Mouse (Mus musculus): ENCODE data around the gene Fgfr2.

The Fgfr2 gene

DNA sequence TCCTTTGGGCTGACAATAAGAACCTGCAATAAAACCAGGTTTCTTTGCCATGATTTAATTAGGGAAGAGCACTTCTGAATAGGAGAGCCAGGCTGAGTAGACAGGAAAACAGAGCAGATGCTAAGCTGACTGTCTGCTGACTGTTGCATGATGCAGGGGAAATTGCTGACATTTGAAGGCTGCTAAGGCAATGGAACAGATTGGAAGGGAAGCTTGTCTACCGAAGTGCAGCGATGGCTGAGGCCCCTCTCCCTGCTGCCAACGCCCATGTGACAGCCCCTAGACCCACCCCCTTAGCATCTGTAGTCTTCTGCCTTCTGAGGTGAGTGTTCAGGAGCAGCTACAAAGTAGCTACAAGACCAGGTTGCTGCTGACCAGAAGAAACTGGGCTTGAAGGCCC lies 2397.0 kb downstream of the Fgfr2 start:
- no peak for DNase-seq (ENCODE audit: low read depth in 2 of 2, low spot score in 2 of 2)

- DNase-seq (ENCODE audit: low read depth in 2 of 2, low spot score in 2 of 2) = no peak
Measured at GRCm38 (mm10) chr7:130720646-130721335, 2402.4 kb downstream of the Fgfr2 start.

DNA sequence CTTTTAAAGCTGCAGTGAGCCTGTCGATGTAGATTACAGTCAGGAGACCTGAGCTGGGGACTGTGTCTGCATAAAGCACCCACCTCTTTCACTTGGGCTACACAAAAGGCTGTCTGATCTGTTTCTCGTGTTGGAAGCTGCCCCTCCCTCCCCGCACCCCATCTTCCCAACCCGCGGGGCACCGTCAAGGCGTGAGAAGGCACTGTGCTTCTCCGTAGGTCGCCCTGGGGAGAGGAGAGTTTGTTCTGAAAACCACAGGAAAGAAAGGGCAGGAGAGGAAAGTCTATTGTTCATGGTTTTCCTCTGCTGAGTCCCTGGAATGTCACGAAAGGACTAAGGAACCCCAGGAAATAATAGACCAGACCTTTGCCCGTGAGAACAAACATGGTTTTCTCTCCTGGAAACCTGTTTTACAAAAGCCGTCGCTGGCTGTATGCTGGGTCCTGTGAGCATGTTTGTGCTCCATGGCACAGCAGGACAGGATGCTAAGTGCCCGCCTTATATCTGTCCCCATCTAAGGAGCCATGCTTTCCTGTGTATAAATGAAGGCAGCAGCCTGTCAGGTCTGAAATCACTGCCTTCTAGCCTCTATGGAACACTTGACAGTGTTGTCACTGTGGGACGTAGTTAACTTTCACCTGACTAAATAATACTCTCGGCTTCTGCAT lies 2403.1 kb downstream of the Fgfr2 start:
- DNase-seq (ENCODE audit: low read depth in 2 of 2, low spot score in 2 of 2) = no peak

- DNase-seq (ENCODE audit: low read depth in 2 of 2, low spot score in 2 of 2) = no peak
Measured at GRCm38 (mm10) chr7:130716989-130717388, 2406.2 kb downstream of the Fgfr2 start.

- DNase-seq (ENCODE audit: low read depth in 2 of 2, low spot score in 2 of 2) = no peak
Measured at GRCm38 (mm10) chr7:130716341-130716740, 2406.8 kb downstream of the Fgfr2 start.

- no peak for DNase-seq (ENCODE audit: low read depth in 2 of 2, low spot score in 2 of 2)
Measured at GRCm38 (mm10) chr7:130715467-130715866, 2407.7 kb downstream of the Fgfr2 start.

DNA sequence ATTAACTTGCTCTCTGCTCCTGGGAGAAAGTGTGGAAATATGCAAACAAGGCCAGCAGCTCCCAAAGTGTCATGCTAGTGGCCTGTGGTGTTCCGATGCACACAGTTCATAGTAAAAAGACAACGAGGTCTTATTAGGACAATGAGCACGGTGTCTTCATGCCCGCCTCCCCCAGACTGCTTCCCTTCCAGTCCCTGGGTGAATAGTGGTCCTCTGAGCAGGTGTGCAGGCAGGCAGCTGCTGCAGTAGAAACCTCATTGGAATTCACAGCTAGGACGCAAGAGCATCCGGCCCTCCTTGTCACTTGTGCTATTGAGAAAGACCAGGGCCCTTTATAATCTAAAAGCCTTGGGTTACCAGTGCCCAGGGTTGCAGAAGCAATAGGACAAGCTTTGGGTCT lies 2409.8 kb downstream of the Fgfr2 start:
- DNase-seq (ENCODE audit: low read depth in 2 of 2, low spot score in 2 of 2) = no peak

DNA sequence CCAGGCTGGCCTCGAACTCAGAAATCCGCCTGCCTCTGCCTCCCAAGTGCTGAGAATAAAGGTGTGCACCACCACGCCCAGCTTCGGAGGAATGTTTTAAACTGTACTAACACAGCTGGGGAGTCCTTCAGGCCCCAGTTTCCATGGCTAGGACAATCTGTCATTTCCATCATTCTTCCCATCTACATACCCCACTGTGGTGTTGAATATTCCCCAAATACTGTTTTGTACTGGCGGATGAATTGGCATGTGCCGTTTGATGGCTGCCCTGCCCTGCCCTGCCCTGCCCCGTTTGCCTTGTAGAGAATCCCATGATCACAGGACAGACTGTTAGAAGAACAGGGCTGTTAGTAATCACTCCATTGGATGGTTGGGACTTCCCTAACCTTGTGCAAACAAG lies 2411.3 kb downstream of the Fgfr2 start:
- DNase-seq (ENCODE audit: low read depth in 2 of 2, low spot score in 2 of 2) = no peak

DNA sequence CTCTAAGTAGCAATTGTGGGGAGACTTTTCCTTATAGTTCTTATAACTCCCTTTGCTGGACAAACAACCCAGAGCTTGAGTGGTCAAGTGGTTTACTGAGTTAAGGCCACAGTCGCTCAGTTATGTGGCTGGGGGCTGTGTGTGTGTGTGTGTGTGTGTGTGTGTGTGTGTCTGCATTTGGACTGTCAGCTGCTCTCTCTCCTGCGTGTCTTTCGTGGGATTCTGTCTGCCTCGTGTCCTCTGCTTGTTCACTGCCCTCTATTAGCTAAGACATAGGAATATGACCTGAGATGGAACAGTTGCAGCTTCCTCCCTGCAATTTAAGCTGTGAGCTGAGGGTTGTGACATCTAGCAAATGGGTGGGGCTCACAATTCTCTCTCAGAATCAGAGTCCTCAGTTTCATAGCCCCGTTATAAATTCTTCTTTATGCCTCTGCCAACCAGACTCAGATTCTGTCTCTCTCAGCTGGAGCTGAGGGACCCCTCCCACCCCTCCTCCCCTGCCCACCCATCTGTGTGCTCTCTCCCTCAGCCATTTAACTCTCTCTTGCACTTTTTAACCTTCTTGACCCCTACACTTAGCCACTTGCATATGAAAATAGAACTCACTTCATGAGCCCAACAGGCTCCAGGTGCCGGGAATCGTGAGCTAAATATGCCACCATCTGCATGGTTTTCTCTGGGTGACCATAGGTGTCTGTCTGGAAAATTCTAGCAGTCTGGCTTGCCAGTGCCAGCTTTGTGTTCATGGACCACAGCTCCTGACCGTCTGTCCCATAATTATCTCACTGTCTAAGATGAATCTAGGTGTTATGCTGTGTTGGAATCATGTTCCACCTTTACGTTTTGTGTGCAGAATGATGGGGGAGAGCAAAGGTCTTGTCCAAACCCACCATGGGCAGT lies 2413.5 kb downstream of the Fgfr2 start:
- no peak for DNase-seq (ENCODE audit: low read depth in 2 of 2, low spot score in 2 of 2)

GRCm38 (mm10) chr7:130708940-130709339 lies 2414.2 kb downstream of the Fgfr2 start:
- no peak for DNase-seq (ENCODE audit: low read depth in 2 of 2, low spot score in 2 of 2)

GRCm38 (mm10) chr7:130705230-130705629 lies 2417.9 kb downstream of the Fgfr2 start:
- DNase-seq (ENCODE audit: low read depth in 2 of 2, low spot score in 2 of 2) = no peak

DNA sequence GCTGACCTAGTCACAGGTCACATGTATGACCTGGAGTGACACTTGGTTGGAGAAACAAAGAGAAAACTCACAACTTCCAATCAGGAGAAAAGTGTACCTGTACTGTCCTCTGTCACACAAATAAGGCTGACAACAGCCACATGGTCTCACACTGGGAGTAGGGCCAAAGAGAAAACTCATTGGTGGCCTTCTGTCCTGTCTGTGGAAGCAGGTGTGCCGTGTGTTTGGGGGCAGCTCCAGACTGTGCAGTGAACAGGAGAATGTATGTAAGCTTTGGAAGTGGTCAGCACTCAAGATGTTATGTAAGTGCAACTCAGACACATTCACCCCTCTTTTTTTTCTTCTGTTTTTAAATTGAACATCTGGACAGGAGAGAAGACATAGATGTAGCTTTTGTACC lies 2421.8 kb downstream of the Fgfr2 start:
- DNase-seq (ENCODE audit: low read depth in 2 of 2, low spot score in 2 of 2) = no peak

DNA sequence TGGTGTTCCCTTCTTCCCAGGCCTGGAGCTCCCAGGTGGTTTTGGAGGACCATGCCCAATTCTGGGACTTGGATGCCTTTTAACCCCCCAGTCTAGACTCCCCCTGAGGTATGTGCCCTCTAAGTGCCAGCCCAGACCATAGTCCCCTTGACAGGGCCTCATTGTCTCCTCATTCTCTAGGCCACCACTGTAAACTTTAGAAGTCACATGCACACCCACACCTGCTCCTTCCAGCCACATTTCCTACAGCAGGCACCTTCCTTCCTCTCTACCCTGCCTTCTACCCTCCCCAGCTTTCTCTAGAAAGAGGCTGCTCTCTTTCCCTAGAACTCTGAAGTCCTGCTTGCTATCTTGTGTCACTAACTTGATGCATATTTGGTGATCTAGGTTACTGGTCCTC lies 2424.7 kb downstream of the Fgfr2 start:
- no peak for DNase-seq (ENCODE audit: low read depth in 2 of 2, low spot score in 2 of 2)

DNA sequence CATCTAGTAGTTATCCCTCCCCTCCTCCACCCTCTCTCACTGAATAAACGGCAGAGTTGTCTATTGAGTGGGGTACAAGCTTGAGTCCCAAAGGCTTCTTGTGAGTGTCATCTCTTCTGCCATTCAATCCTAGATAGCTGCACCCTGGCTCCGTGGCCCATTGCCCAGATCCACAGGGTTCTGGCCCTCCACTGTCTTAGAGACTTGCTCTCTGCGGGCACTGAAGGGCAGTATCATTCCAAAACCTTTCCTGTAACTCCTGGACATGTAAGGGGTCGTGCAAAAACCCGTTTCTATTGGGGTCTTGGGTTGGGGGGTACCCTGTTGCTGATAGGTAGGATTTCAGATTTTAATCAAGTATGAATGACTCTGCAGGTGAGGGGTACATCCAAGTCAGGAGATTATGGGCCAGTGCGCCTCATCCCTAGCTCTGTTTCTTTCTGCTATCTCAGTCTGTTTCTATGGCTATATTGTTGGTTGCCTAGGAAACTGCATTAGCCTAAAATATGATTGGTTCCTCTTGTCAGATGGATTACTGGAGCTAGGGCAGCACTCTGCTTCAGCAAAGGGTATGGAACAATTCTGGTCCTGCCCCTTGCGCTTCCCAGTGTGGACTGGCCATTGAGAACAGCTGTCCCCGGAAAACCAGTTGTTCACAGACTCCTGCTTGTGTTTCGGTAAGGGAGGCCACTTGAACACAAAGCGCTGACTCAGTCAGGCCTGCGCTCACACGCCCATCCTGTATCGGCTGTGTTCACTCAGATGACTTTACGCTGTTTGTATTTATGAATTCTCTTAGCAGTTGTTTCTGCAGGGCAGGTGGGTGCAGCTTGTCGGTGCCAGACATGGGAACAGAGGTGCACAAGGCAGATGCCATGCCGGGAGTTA lies 2426.6 kb downstream of the Fgfr2 start:
- DNase-seq (ENCODE audit: low read depth in 2 of 2, low spot score in 2 of 2) = no peak

DNA sequence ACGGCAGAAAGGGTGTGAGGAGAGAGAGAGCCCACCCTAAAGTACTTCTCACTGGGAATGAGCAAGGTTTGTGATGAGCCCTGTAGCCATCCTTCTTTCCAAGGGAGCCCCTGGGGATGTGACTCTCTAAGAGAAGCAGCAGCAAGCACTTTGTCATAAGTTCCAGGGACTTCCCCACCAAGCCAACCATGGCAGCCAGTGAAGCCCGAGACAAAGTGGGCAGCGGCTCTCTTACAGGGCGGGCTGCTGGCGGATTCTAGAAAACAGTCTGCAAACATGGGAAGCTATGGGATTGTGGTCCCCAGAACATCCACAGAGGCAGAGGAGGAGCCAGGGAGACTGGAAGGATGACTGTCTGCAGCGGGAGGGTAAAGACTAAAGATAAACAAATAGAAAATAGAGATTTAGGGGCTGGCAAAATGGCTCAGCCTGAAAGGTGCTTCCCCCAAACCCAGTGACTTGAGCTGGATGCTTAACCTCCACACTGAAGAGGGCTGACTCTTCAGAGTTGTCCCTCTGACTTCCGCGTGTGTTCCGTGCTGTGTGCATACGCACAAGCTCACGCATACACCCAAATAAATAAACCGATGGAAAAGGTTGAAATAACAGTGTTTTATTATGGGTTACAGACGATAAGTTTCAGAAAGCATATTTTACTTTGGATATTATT lies 2427.3 kb downstream of the Fgfr2 start:
- no peak for DNase-seq (ENCODE audit: low read depth in 2 of 2, low spot score in 2 of 2)

DNA sequence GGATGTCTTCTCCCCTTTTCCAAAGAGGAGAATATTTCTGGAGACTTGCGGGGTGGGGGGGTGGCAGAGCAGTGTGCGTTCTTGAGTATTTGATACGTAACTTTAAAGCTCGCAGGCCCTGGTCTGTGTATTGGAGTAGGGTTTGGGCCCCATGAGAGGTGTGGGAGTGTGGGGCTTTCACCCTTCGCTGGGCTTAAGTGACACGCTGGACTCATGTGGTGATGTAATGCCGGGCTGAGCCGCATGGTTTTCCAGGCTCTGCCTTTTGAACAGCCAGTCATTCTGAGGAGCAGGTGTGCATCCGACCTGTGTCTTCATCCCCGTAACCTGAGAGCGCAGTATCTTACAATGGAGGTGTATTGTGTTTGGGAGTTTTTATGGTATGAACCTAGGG lies 2429.4 kb downstream of the Fgfr2 start:
- DNase-seq (ENCODE audit: low read depth in 2 of 2, low spot score in 2 of 2) = no peak

DNA sequence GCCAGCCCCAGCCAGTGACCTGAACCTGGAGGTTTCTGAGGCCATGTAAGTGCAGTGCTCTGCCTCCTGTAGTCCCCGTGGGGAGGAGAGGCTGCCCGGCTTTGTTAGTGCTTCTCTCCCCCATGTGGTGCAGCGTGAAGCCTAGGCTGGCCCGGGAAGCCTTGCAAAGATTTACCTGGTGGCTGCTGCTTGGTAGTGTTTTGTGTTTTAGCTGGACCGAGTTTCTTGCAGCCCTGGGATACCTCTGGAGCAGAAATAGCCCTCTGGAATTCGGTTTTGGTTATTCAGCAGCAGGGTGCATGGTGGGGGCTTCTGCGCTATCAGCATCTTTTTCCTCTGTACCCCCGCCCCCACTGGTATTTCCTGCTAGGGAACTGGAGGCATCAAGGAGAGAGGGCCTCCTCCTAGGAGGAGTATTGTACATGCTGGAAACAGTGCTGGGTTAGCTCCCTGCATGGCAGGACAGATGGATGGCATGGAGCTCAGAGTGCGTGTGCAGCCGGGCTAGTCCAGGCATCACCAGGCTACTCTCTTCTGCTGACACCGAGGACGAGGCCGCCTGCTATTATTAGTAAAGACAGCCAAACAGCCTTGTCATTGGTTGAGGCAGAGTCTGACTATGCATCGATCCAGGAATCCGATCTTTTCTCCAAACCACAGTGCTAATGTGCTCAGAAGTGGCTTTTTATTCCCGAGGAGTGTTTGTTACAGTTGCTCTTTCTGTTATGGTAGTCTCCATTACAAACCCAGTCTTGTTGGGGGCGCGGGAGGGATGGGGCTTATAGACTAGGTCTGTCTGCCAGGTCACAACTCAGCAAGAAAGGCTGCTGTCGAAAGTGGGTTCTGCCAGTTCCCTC lies 2430.0 kb downstream of the Fgfr2 start:
- DNase-seq (ENCODE audit: low read depth in 2 of 2, low spot score in 2 of 2) = peak; percentile 10 to 26

DNA sequence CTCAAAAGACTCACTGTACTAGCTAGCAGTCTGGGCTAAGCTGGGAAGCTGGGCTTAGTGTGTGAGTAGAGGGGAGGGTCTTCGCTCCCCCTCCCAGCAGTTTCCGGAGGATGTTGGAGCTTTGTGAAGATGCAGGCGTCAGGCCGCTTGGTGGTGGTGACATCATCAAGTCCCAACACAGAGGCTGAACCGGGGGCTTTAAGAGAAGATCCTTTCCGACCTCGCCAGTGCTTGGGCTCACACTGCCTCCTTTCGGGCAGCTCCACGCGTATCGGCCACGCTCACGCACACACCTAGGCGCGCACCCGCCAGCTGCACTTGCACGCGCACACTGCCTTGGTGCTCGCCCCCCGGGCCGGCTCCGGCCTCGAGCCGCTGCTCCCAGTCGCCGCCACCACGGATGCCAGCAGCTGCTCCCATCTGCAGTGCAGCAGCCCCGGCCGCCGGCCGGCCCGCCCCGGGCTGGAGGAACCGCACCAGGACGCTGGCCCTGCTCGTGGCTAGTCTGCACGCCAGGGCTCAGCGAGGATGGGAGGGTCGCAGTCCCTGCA lies 2430.7 kb downstream of the Fgfr2 start:
- DNase-seq (ENCODE audit: low read depth in 2 of 2, low spot score in 2 of 2) = peak; percentile 21 to 41

GRCm38 (mm10) chr7:130691931-130692330 lies 2431.2 kb downstream of the Fgfr2 start:
- no peak for DNase-seq (ENCODE audit: low read depth in 2 of 2, low spot score in 2 of 2)
